Mouse (Mus musculus): Measurements from ENCODE around the gene St3gal3.

DNA sequence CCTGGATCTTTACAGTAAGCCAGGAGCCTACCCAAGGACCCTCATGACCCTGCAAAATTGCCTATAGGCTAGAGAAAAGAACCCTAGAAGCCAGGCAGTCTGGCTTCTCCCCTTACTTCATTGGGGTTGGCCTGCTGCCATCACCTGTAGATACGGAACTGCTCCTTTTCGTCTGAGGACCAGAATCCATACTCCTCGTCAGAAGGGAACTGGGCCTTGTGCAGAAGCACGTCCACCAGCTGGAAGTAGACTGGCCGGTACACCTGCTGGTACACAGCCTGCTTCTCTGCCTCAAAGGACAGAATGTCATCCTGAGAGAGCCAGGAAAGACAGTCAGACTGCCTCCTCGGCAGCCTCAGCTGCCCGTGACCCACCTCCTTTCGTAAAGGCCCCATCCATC is 230.0 kb downstream of the St3gal3 start:
- TF ChIP-seq CTCF (IDR thresholded peaks at IDR 0.05; ENCODE audit: low read depth) (no peak), EP300 (IDR thresholded peaks at IDR 0.05; ENCODE audit: low read depth) (no peak)
